Mouse (Mus musculus) cerebellum, adult (tissue): ENCODE results near the gene Dazap1.

Experiments
- ATAC-seq: cut with Nextera tagmentation; 2 replicates; pipeline ENCODE4 v1.9.2; 2017; ENCODE audit warnings: mild to moderate bottlenecking, moderate library complexity, mixed read lengths; ENCODE audit not compliant: insufficient number of reproducible peaks, low FRiP score, low TSS enrichment

The Dazap1 gene

GRCm38 (mm10) chr10:80320340-80320760 is 59.1 kb downstream of the Dazap1 start, which contains the start of gene 2310011J03Rik:
TSS of gene 2310011J03Rik (minus strand) at chr10:80320537.
- peak; percentile 46; the same call in 1 of the 2 replicates for ATAC-seq

GRCm38 (mm10) chr10:80321014-80321669 is 59.9 kb downstream of the Dazap1 start:
- ATAC-seq = no peak

GRCm38 (mm10) chr10:80321670-80322581 is 60.6 kb downstream of the Dazap1 start:
- no peak for ATAC-seq

- ATAC-seq = no peak
Observed at GRCm38 (mm10) chr10:80322811-80323211, 61.5 kb downstream of the Dazap1 start.

GRCm38 (mm10) chr10:80323261-80324119 is 62.2 kb downstream of the Dazap1 start:
- peak; percentile 31; the same call in 1 of the 2 replicates for ATAC-seq

- no peak for ATAC-seq
Observed at GRCm38 (mm10) chr10:80324120-80325037, 63.1 kb downstream of the Dazap1 start.

GRCm38 (mm10) chr10:80325045-80325444 is 63.8 kb downstream of the Dazap1 start:
- ATAC-seq = no peak

GRCm38 (mm10) chr10:80329273-80330081 is 68.2 kb downstream of the Dazap1 start, which contains the start of the genes Pcsk4 and Reep6:
TSS of gene Pcsk4 (minus strand) at chr10:80329498.
TSS of gene Reep6 (plus strand) at chr10:80329953.
- peak; percentile 75 for ATAC-seq

- ATAC-seq = no peak
Observed at GRCm38 (mm10) chr10:80330084-80330483, 68.8 kb downstream of the Dazap1 start.

- no peak for ATAC-seq
Observed at GRCm38 (mm10) chr10:80330888-80331287, 69.6 kb downstream of the Dazap1 start.

GRCm38 (mm10) chr10:80331636-80332524 is 70.6 kb downstream of the Dazap1 start:
- ATAC-seq = peak; percentile 21; the same call in 1 of the 2 replicates

GRCm38 (mm10) chr10:80332525-80332989 is 71.3 kb downstream of the Dazap1 start:
- peak; percentile 19; the same call in 1 of the 2 replicates for ATAC-seq

- no peak for ATAC-seq
Observed at GRCm38 (mm10) chr10:80336263-80336662, 75.0 kb downstream of the Dazap1 start.
